Mouse (Mus musculus): ENCODE results near the gene Tnip1. TPM values are rescaled to one million over a fixed set of nuclear protein-coding genes. Genes with fewer than 3 reads are reported as not detected.

The Tnip1 gene
- polyA plus RNA-seq, 1 experiment from 2014 or later = 24.2 TPM

GRCm38 (mm10) chr11:54867903-54868434 is 94.7 kb downstream of the Tnip1 start:
- Histone ChIP-seq H3K36me3 (peaks cover 38% of the 10 kb centered on the region), H3K27me3 (no peaks in the 10 kb centered on the region), H3K9me3 (no peaks in the 10 kb centered on the region), H3K9ac (no peak overlapping the region), H3K4me3 (0 out of 2 replicates have a peak overlapping the region, but pooled peaks have one; percentile 89), H3K4me1 (peaks cover 8% of the 10 kb centered on the region), H3K4me2 (peak overlapping the region; percentile 53; the same call in 1 of the 2 replicates), H3K27ac (no peak overlapping the region)
- WGBS = 79% methylated on average over 3 of the region's 3 CpGs
- ATAC-seq (ENCODE audit: insufficient number of reproducible peaks, low FRiP score, low TSS enrichment, low read depth) = no peak

GRCm38 (mm10) chr11:54867049-54867385 is 95.7 kb downstream of the Tnip1 start:
- Histone ChIP-seq H3K4me1 (peaks cover 11% of the 10 kb centered on the region), H3K4me2 (peak overlapping the region; percentile 53), H3K9ac (peak overlapping the region; percentile 92), H3K9me3 (no peaks in the 10 kb centered on the region), H3K27me3 (no peaks in the 10 kb centered on the region), H3K27ac (peak overlapping the region; percentile 89), H3K36me3 (peaks cover 28% of the 10 kb centered on the region), H3K4me3 (peak overlapping the region; percentile 89)
- ATAC-seq (ENCODE audit: insufficient number of reproducible peaks, low FRiP score, low TSS enrichment, low read depth) = no peak
- WGBS = under 1% methylated on average over 5 of the region's 5 CpGs

GRCm38 (mm10) chr11:54866119-54867048 is 96.3 kb downstream of the Tnip1 start, which contains the start of gene Hint1:
Hint1 (plus strand) TSS chr11:54866383.
- WGBS = under 1% methylated on average over 81 of the region's 107 CpGs
- Histone ChIP-seq H3K27ac (peak within 1 kb of the TSS; percentile 89), H3K36me3 (peaks cover 22% of the 10 kb centered on the region), H3K27me3 (no peaks in the 10 kb centered on the region), H3K4me3 (peak within 1 kb of the TSS; percentile 89), H3K4me2 (peak within 1 kb of the TSS; percentile 53), H3K9ac (peak within 1 kb of the TSS; percentile 92), H3K9me3 (no peaks in the 10 kb centered on the region), H3K4me1 (peaks cover 11% of the 10 kb centered on the region)
- ATAC-seq (ENCODE audit: insufficient number of reproducible peaks, low FRiP score, low TSS enrichment, low read depth) = peak; percentile 82

GRCm38 (mm10) chr11:54865330-54866085 is 97.2 kb downstream of the Tnip1 start:
- H3K27ac ChIP-seq = peak overlapping the region; percentile 89
- ATAC-seq (ENCODE audit: insufficient number of reproducible peaks, low FRiP score, low TSS enrichment, low read depth) = no peak
- WGBS = 67% methylated on average over 6 of the region's 6 CpGs

GRCm38 (mm10) chr11:54862621-54863520 is 99.8 kb downstream of the Tnip1 start:
- H3K27ac ChIP-seq = no peak overlapping the region
- H3K4me1 ChIP-seq = peaks cover 7% of the 10 kb centered on the region
- no peak overlapping the region for H3K9ac ChIP-seq
- ATAC-seq (ENCODE audit: insufficient number of reproducible peaks, low FRiP score, low TSS enrichment, low read depth) = no peak
- H3K36me3 ChIP-seq = no peaks in the 10 kb centered on the region
- no peak overlapping the region for H3K4me2 ChIP-seq
- no peak overlapping the region for H3K4me3 ChIP-seq
- H3K9me3 ChIP-seq = no peaks in the 10 kb centered on the region
- WGBS = 45% methylated on average over 10 of the region's 10 CpGs
- H3K27me3 ChIP-seq = no peaks in the 10 kb centered on the region

More at GRCm38 (mm10) chr11:54865330-54866085, 97.2 kb downstream of the Tnip1 start:
- Histone ChIP-seq H3K9ac (peak overlapping the region; percentile 92; the same call in 1 of the 2 replicates), H3K4me3 (peak overlapping the region; percentile 89), H3K36me3 (peaks cover 14% of the 10 kb centered on the region), H3K27me3 (no peaks in the 10 kb centered on the region), H3K9me3 (no peaks in the 10 kb centered on the region), H3K4me2 (peak overlapping the region; percentile 53), H3K4me1 (peaks cover 11% of the 10 kb centered on the region)

- no peak overlapping the region for H3K4me3 ChIP-seq
- WGBS = 81% methylated on average over 5 of the region's 5 CpGs
Observed at GRCm38 (mm10) chr11:54861471-54862420, 101.0 kb downstream of the Tnip1 start.

More at GRCm38 (mm10) chr11:54861471-54862420, 101.0 kb downstream of the Tnip1 start:
- no peak overlapping the region for H3K27ac ChIP-seq
- H3K9me3 ChIP-seq = no peaks in the 10 kb centered on the region
- peak overlapping the region; percentile 52 for H3K4me2 ChIP-seq
- no peak overlapping the region for H3K9ac ChIP-seq
- no peaks in the 10 kb centered on the region for H3K36me3 ChIP-seq
- no peaks in the 10 kb centered on the region for H3K27me3 ChIP-seq
- no peak for ATAC-seq (ENCODE audit: insufficient number of reproducible peaks, low FRiP score, low TSS enrichment, low read depth)
- H3K4me1 ChIP-seq = peaks cover 6% of the 10 kb centered on the region

Other genes starting within 250 kb of the Tnip1 start
- gene Cdc42se2, start 175.2 kb downstream of the Tnip1 start, polyA plus RNA-seq (2015; fragmentation: Nextera tagmentation; extraction: Ambion mirVana) = 59.8 and 67.2 TPM in 2 replicates
- 9.5 and 9.7 TPM in 2 replicates for gene Lyrm7, start 102.0 kb downstream of the Tnip1 start, polyA plus RNA-seq (2015; fragmentation: Nextera tagmentation; extraction: Ambion mirVana)
- gene Hint1, start 96.5 kb downstream of the Tnip1 start, polyA plus RNA-seq (2015; fragmentation: Nextera tagmentation; extraction: Ambion mirVana) = 450 and 535 TPM in 2 replicates
- 379 and 418 TPM in 2 replicates for gene Gpx3, start 60.5 kb downstream of the Tnip1 start, polyA plus RNA-seq (2015; fragmentation: Nextera tagmentation; extraction: Ambion mirVana)
- 380 and 403 TPM in 2 replicates for gene Anxa6, start 70.5 kb upstream of the Tnip1 start, polyA plus RNA-seq (2015; fragmentation: Nextera tagmentation; extraction: Ambion mirVana)
- 1.7 and 3.8 TPM in 2 replicates for gene Ccdc69, start 115.2 kb upstream of the Tnip1 start, polyA plus RNA-seq (2015; fragmentation: Nextera tagmentation; extraction: Ambion mirVana)
- 38.9 and 43.1 TPM in 2 replicates for gene Gm2a, start 135.2 kb upstream of the Tnip1 start, polyA plus RNA-seq (2015; fragmentation: Nextera tagmentation; extraction: Ambion mirVana)
- not detected in 2 replicates for gene Slc36a3, start 188.8 kb upstream of the Tnip1 start, polyA plus RNA-seq (2015; fragmentation: Nextera tagmentation; extraction: Ambion mirVana)
- gene Slc36a2, start 222.2 kb upstream of the Tnip1 start, polyA plus RNA-seq (2015; fragmentation: Nextera tagmentation; extraction: Ambion mirVana) = 2.1 and 3.6 TPM in 2 replicates
- 1.9 and 2.1 TPM in 2 replicates for gene Slc36a1, start 241.4 kb upstream of the Tnip1 start, polyA plus RNA-seq (2015; fragmentation: Nextera tagmentation; extraction: Ambion mirVana)